Mouse (Mus musculus): ENCODE data around the gene Xaf1. TPM values are rescaled to one million over a fixed set of nuclear protein-coding genes. Genes with fewer than 3 reads are reported as not detected.

The Xaf1 gene
- total and polyA plus RNA-seq, 3 experiments, result 2.5 to 9.6 (median 4.1) TPM

Other genes starting within 250 kb of the Xaf1 start
- gene Pitpnm3, start 165.9 kb upstream of the Xaf1 start, total RNA-seq (2012; rRNA removed), result 0.04 and 0.59 TPM in 2 replicates
- gene Pitpnm3, start 165.9 kb upstream of the Xaf1 start, total RNA-seq (2014; rRNA removed), result 0.08 TPM in 1 of 2 replicates, not detected in the other
- 0.31 and 0.35 TPM in 2 replicates for gene Pitpnm3, start 165.9 kb upstream of the Xaf1 start, polyA plus RNA-seq (2012; ENCODE audit: insufficient read length, low read depth)
- 0.46 and 0.47 TPM in 2 replicates for gene Gm43951, start 94.8 kb upstream of the Xaf1 start, total RNA-seq (2012; rRNA removed)
- gene Gm43951, start 94.8 kb upstream of the Xaf1 start, total RNA-seq (2014; rRNA removed), result not detected in 2 replicates
- gene Gm43951, start 94.8 kb upstream of the Xaf1 start, polyA plus RNA-seq (2012; ENCODE audit: insufficient read length, low read depth), result 0.39 and 0.44 TPM in 2 replicates
- 9.3 TPM in 2 replicates for gene 4933427D14Rik, start 94.2 kb upstream of the Xaf1 start, total RNA-seq (2012; rRNA removed)
- 6.0 and 6.8 TPM in 2 replicates for gene 4933427D14Rik, start 94.2 kb upstream of the Xaf1 start, total RNA-seq (2014; rRNA removed)
- 7.8 and 7.9 TPM in 2 replicates for gene 4933427D14Rik, start 94.2 kb upstream of the Xaf1 start, polyA plus RNA-seq (2012; ENCODE audit: insufficient read length, low read depth)
- 126 and 140 TPM in 2 replicates for gene Txndc17, start 94.1 kb upstream of the Xaf1 start, total RNA-seq (2012; rRNA removed)
- 177 and 197 TPM in 2 replicates for gene Txndc17, start 94.1 kb upstream of the Xaf1 start, total RNA-seq (2014; rRNA removed)
- gene Txndc17, start 94.1 kb upstream of the Xaf1 start, polyA plus RNA-seq (2012; ENCODE audit: insufficient read length, low read depth), result 162 and 182 TPM in 2 replicates
- gene Med31, start 86.0 kb upstream of the Xaf1 start, total RNA-seq (2012; rRNA removed), result 25.5 and 26.1 TPM in 2 replicates
- 33.4 and 35.8 TPM in 2 replicates for gene Med31, start 86.0 kb upstream of the Xaf1 start, total RNA-seq (2014; rRNA removed)
- gene Med31, start 86.0 kb upstream of the Xaf1 start, polyA plus RNA-seq (2012; ENCODE audit: insufficient read length, low read depth), result 21.7 and 22.5 TPM in 2 replicates
- gene Slc13a5, start 34.4 kb upstream of the Xaf1 start, total RNA-seq (2012; rRNA removed), result not detected in 2 replicates
- not detected in 2 replicates for gene Slc13a5, start 34.4 kb upstream of the Xaf1 start, total RNA-seq (2014; rRNA removed)
- not detected in 2 replicates for gene Slc13a5, start 34.4 kb upstream of the Xaf1 start, polyA plus RNA-seq (2012; ENCODE audit: insufficient read length, low read depth)
- gene Fbxo39, start 12.8 kb downstream of the Xaf1 start, total RNA-seq (2012; rRNA removed), result not detected in 2 replicates
- not detected in 2 replicates for gene Fbxo39, start 12.8 kb downstream of the Xaf1 start, total RNA-seq (2014; rRNA removed)
- 0.13 TPM in 1 of 2 replicates, not detected in the other for gene Fbxo39, start 12.8 kb downstream of the Xaf1 start, polyA plus RNA-seq (2012; ENCODE audit: insufficient read length, low read depth)
- 0.08 TPM in 1 of 2 replicates, not detected in the other for gene Tekt1, start 60.8 kb downstream of the Xaf1 start, total RNA-seq (2012; rRNA removed)
- gene Tekt1, start 60.8 kb downstream of the Xaf1 start, total RNA-seq (2014; rRNA removed), result not detected in 2 replicates
- gene Tekt1, start 60.8 kb downstream of the Xaf1 start, polyA plus RNA-seq (2012; ENCODE audit: insufficient read length, low read depth), result not detected in 2 replicates
- 0.25 and 0.47 TPM in 2 replicates for gene Smtnl2, start 110.1 kb downstream of the Xaf1 start, total RNA-seq (2012; rRNA removed)
- gene Smtnl2, start 110.1 kb downstream of the Xaf1 start, total RNA-seq (2014; rRNA removed), result 0.26 and 0.47 TPM in 2 replicates
- gene Smtnl2, start 110.1 kb downstream of the Xaf1 start, polyA plus RNA-seq (2012; ENCODE audit: insufficient read length, low read depth), result 0.10 TPM in 1 of 2 replicates, not detected in the other
- gene Ggt6, start 133.9 kb downstream of the Xaf1 start, total RNA-seq (2012; rRNA removed), result 0.13 TPM in 2 replicates
- not detected in 2 replicates for gene Ggt6, start 133.9 kb downstream of the Xaf1 start, total RNA-seq (2014; rRNA removed)
- gene Ggt6, start 133.9 kb downstream of the Xaf1 start, polyA plus RNA-seq (2012; ENCODE audit: insufficient read length, low read depth), result 0.19 TPM in 1 of 2 replicates, not detected in the other
- 245 and 334 TPM in 2 replicates for gene Mybbp1a, start 139.7 kb downstream of the Xaf1 start, total RNA-seq (2012; rRNA removed)
- gene Mybbp1a, start 139.7 kb downstream of the Xaf1 start, total RNA-seq (2014; rRNA removed), result 115 and 174 TPM in 2 replicates
- gene Mybbp1a, start 139.7 kb downstream of the Xaf1 start, polyA plus RNA-seq (2012; ENCODE audit: insufficient read length, low read depth), result 729 and 816 TPM in 2 replicates
- gene Spns2, start 188.3 kb downstream of the Xaf1 start, total RNA-seq (2012; rRNA removed), result 0.08 and 0.17 TPM in 2 replicates
- 0.07 TPM in 1 of 2 replicates, not detected in the other for gene Spns2, start 188.3 kb downstream of the Xaf1 start, total RNA-seq (2014; rRNA removed)
- gene Spns2, start 188.3 kb downstream of the Xaf1 start, polyA plus RNA-seq (2012; ENCODE audit: insufficient read length, low read depth), result 0.10 and 0.14 TPM in 2 replicates
- 0.17 and 0.21 TPM in 2 replicates for gene Spns3, start 248.9 kb downstream of the Xaf1 start, total RNA-seq (2012; rRNA removed)
- gene Spns3, start 248.9 kb downstream of the Xaf1 start, total RNA-seq (2014; rRNA removed), result 0.85 and 1.0 TPM in 2 replicates
- 1.6 and 1.8 TPM in 2 replicates for gene Spns3, start 248.9 kb downstream of the Xaf1 start, polyA plus RNA-seq (2012; ENCODE audit: insufficient read length, low read depth)

Data from CH12.LX (cell line).